Mouse (Mus musculus): ENCODE measurements around the gene Gse1. TPM values are rescaled to one million over a fixed set of nuclear protein-coding genes. Genes with fewer than 3 reads are reported as not detected.
A peak's percentile ranks its signal among the peaks of the same experiment; 100 is the strongest.

Gse1 gene
- polyA plus RNA-seq, 1 experiment from 2014 or later: 10.8 TPM

DNA sequence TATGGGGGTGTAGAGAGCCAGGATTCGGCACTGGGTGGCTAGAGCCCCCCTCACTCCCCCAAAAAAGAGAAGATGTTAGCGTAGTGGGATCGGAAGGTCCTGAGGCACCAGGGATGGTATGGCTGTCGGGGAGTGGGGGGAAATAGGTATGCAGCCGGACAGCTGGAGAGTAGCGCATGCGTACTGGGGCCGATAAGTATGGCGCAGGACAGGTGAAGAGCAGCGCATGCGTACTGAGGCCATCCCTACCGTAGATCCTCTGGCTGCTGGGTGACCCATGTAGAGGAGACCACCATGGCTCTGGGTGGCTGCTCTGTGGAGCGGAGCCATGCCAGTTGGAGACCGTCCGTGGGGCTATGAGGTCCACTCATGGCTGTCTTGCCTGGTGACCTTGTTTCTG, 268.2 kb downstream of the Gse1 start:
- Histone ChIP-seq H3K9ac (no peak overlapping the region), H3K4me1 (peaks cover 81% of the 10 kb centered on the region), H3K9me3 (no peaks in the 10 kb centered on the region), H3K27me3 (replicated peaks) (no peaks in the 10 kb centered on the region), H3K4me2 (no peak overlapping the region), H3K4me3 (replicated peaks) (no peak overlapping the region), H3K36me3 (no peaks in the 10 kb centered on the region), H3K27ac (no peak overlapping the region)
- ATAC-seq (ENCODE audit: insufficient read depth, low FRiP score, low read depth): no peak
- 99% methylated on average over 15 of the region's 15 CpGs for WGBS

DNA sequence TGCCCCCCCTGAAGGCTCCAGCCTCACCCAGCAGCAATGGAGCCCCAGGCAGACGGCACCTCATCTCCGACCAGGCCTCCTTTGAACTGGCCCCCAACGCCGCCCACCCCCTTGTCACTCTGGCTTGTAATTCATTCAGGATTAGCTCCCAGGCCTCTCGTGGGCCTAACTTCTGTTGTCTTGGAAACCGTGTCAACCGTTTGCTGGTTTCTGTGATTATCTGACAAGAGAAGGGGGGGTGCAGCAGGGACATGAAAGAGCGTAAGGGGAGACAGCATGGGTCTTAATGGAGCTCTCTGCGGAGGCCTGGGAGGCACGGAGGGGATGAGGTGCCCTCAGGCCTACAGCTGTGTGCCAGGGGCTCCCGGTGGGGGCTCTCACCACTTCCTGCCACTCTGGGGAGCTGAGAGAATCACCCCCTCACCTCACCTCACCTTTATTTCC, 269.3 kb downstream of the Gse1 start:
- H3K4me2 ChIP-seq: no peak overlapping the region
- no peak overlapping the region for H3K9ac ChIP-seq
- ATAC-seq (ENCODE audit: insufficient read depth, low FRiP score, low read depth): no peak
- H3K4me1 ChIP-seq: peaks cover 80% of the 10 kb centered on the region
- H3K27ac ChIP-seq: peak overlapping the region; percentile 80; the same call in 1 of the 2 replicates
- no peak overlapping the region for H3K4me3 ChIP-seq (replicated peaks)
- H3K9me3 ChIP-seq: no peaks in the 10 kb centered on the region
- H3K36me3 ChIP-seq: no peaks in the 10 kb centered on the region
- WGBS: 38% methylated on average over 11 of the region's 11 CpGs
- no peaks in the 10 kb centered on the region for H3K27me3 ChIP-seq (replicated peaks)

DNA sequence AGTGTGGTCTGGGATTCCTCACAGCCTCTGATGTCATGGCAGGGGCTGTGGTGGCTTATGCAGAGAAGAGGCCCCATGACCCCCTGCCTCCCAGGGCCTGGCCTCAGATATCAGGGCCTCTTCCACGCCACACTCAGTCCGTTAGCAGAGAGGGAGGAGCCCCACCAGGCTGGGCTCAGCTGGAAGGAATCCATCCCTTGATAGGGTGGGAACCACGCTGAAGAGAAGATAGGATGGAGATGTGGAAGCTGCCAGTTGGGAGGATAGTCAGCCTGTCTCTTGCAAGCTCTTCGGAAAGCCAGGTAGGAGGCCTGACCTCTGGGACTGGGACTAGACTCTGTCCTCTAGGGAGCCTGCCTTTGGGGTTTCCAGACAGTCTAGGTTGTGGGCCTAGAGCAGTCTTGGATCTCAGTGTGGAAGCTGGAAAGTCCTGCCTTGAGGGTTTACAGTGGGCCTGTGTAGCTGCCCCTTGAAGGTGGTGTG, 270.1 kb downstream of the Gse1 start:
- peak; percentile 47 for ATAC-seq (ENCODE audit: insufficient read depth, low FRiP score, low read depth)
- WGBS: 23% methylated on average over 4 of the region's 4 CpGs

DNA sequence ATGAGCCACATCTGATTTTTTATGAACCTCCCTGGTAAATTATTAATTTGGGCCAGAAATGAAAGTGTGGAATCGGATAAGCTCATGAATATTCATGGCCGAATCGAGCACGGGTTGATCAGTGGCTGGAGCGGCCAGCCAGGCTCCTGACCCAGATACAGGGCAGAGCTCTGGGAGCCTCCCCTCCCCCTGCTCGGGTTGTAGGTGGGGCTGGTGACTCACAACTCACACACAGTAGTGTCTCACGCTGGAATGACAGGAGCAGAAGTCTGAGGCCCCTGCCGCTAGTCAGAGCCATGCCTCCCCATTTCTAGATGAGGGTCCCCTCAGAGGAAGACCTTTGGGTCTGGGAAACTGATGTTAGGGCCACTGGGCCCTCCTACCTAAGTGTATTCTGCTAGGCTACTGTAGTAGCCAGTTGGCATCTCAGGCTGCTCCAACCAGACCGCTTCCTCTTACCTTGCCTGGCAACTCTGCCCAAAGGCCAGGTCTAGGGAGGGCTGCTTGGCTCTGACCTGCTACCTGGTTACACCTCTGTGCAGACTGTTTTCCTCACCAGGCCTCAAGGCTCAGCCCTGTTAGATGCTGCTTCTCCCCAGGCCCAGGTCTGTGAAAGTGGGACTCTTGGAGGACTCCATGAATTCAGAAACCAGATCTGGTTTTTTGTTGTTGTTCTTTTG, 270.8 kb downstream of the Gse1 start:
- H3K4me1 ChIP-seq: peaks cover 75% of the 10 kb centered on the region
- peak; percentile 87 for ATAC-seq (ENCODE audit: insufficient read depth, low FRiP score, low read depth)
- H3K9me3 ChIP-seq: no peaks in the 10 kb centered on the region
- 32% methylated on average over 9 of the region's 9 CpGs for whole genome bisulfite sequencing
- peak overlapping the region; percentile 8; the same call in 1 of the 2 replicates for H3K4me3 ChIP-seq (replicated peaks)
- H3K36me3 ChIP-seq: no peaks in the 10 kb centered on the region
- no peaks in the 10 kb centered on the region for H3K27me3 ChIP-seq (replicated peaks)
- H3K9ac ChIP-seq: no peak overlapping the region
- H3K27ac ChIP-seq: peak overlapping the region; percentile 80
- H3K4me2 ChIP-seq: peak overlapping the region; percentile 41

More for the DNA sequence above, 270.1 kb downstream of the Gse1 start:
- peak overlapping the region; percentile 41 for H3K4me2 ChIP-seq
- H3K4me1 ChIP-seq: peaks cover 79% of the 10 kb centered on the region
- H3K9ac ChIP-seq: no peak overlapping the region
- H3K36me3 ChIP-seq: no peaks in the 10 kb centered on the region
- peak overlapping the region; percentile 80 for H3K27ac ChIP-seq
- H3K9me3 ChIP-seq: no peaks in the 10 kb centered on the region
- H3K4me3 ChIP-seq (replicated peaks): peak overlapping the region; percentile 8; the same call in 1 of the 2 replicates
- H3K27me3 ChIP-seq (replicated peaks): no peaks in the 10 kb centered on the region

DNA sequence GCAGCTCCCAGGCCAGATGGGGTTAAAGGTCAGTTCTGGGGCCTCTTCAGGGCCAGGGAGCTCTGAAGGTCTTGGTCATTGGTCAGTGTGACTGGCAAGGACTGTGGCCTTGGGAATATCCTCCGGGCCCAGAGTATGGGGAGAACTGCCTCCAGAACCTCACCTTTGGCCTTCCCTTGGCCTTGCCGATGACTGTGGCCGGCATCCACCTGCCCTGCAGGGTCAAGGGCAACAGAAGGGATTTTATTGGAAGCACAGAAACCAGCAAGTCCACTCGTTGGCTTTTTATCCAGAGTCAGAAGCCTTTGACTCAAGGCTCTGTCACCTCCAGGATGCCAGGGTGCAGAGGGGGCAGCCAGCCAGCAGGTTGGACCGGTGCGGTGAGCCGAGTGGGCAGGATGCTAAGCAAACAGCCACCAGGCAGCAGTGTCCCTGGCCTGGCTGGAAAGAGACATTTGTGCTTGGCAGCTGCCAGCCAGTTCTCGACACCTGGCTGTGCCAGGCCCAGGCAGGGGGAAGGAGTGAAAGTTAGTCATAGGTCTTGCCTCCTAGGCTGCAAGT, 272.5 kb downstream of the Gse1 start:
- H3K9ac ChIP-seq: no peak overlapping the region
- H3K27me3 ChIP-seq (replicated peaks): no peaks in the 10 kb centered on the region
- H3K36me3 ChIP-seq: no peaks in the 10 kb centered on the region
- H3K4me2 ChIP-seq: no peak overlapping the region
- no peak overlapping the region for H3K4me3 ChIP-seq (replicated peaks)
- peaks cover 81% of the 10 kb centered on the region for H3K4me1 ChIP-seq
- peak overlapping the region; percentile 37; the same call in 1 of the 2 replicates for H3K27ac ChIP-seq
- 74% methylated on average over 8 of the region's 8 CpGs for whole genome bisulfite sequencing
- no peak for ATAC-seq (ENCODE audit: insufficient read depth, low FRiP score, low read depth)
- no peaks in the 10 kb centered on the region for H3K9me3 ChIP-seq

DNA sequence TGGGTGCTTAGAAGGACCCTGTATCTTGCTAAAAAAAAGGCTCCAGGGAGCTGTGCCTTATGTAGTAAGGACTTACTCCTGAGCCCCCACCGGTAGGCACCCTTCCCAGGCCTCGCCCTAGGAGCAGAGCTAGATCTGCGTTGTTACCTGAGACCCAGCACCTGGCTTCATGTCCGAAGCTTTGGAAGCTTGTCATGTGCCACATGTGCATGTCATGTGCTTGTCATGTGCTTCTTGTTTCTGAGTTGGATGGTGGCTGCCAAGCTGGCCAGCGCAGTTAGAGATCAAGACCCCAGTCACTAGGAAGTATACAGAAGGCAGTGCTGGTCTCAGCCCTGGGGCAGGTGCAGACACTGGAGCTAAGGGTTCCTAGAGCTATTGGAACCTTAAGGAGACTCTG, 273.2 kb downstream of the Gse1 start:
- no peak overlapping the region for H3K9ac ChIP-seq
- H3K9me3 ChIP-seq: no peaks in the 10 kb centered on the region
- peak overlapping the region; percentile 37; the same call in 1 of the 2 replicates for H3K27ac ChIP-seq
- 87% methylated on average over 5 of the region's 5 CpGs for WGBS
- no peaks in the 10 kb centered on the region for H3K27me3 ChIP-seq (replicated peaks)
- no peak overlapping the region for H3K4me3 ChIP-seq (replicated peaks)
- H3K36me3 ChIP-seq: no peaks in the 10 kb centered on the region
- H3K4me1 ChIP-seq: peaks cover 87% of the 10 kb centered on the region
- no peak overlapping the region for H3K4me2 ChIP-seq
- ATAC-seq (ENCODE audit: insufficient read depth, low FRiP score, low read depth): no peak

DNA sequence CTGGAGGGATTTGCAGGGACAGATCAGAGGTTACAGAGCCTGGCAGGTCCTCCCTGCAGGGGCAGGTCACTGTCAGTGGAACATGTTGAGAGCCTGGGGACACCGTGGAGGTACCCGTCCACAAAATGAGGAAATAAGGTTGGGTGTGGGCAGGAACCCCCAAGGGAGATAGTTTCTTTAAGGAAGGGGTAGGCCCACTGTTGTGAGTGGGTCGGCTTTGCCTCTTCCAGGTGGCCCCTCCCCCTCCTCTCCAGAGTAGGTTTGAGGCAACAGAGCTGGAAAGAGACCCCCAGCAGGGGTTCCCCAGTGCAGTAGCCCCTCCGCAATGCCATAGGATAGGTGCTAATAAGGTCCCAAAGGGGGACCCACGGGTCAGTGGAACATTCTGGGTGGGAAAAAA, 274.2 kb downstream of the Gse1 start:
- Histone ChIP-seq H3K4me1 (peaks cover 85% of the 10 kb centered on the region), H3K27ac (no peak overlapping the region)
- WGBS: 55% methylated on average over 5 of the region's 5 CpGs

DNA sequence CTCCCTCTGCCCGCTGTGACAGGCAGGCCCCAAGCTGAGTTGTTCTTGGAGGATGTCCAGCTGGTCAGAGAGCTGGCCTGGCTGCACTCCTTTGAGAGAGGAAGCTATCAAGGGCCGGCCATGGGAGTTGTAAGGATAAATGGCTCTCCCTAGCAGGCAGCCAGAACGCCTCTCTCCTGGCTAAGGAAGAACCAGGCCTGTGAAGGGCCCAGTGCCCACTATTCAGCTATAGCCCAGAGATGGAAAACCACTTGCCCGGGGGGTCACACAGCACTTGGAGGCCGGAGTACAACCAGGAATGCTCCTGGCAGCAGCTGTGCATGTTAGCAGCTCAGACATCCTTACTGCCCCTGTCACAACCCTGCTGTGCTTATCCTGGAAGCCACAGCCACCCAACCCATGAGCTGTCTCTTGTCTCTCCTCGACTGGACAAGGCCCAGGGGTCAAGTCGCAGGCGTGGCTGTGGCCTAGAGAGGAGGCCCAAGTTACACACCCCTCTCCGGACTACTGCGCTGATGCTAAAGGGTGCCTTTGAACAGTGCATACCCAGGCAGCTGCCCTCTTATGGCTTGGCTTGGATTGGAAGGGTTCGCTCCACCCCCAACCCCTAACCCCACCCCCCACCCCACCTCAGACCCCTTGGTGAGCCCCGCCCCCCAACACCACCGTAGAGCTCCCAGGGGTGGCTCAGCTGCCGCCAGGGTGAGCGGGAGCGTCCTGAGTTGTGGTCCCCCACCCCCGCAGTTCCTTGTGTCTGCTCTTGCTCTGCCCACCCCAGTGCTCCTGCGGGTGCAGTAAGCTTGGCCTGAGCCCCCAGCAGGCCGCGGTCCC, 276.2 kb downstream of the Gse1 start:
- Histone ChIP-seq H3K27me3 (replicated peaks) (no peaks in the 10 kb centered on the region), H3K4me2 (peak overlapping the region; percentile 38), H3K4me1 (peaks cover 84% of the 10 kb centered on the region), H3K9me3 (no peaks in the 10 kb centered on the region), H3K36me3 (no peaks in the 10 kb centered on the region), H3K9ac (no peak overlapping the region), H3K4me3 (replicated peaks) (no peak overlapping the region), H3K27ac (peak overlapping the region; percentile 68)
- 23% methylated on average over 20 of the region's 20 CpGs for WGBS
- ATAC-seq (ENCODE audit: insufficient read depth, low FRiP score, low read depth): peak; percentile 5; the same call in 1 of the 2 replicates

More for the DNA sequence above, 274.2 kb downstream of the Gse1 start:
- H3K4me3 ChIP-seq (replicated peaks): no peak overlapping the region
- no peak overlapping the region for H3K4me2 ChIP-seq
- no peaks in the 10 kb centered on the region for H3K27me3 ChIP-seq (replicated peaks)
- no peak overlapping the region for H3K9ac ChIP-seq
- no peaks in the 10 kb centered on the region for H3K36me3 ChIP-seq
- no peak for ATAC-seq (ENCODE audit: insufficient read depth, low FRiP score, low read depth)
- H3K9me3 ChIP-seq: no peaks in the 10 kb centered on the region

DNA sequence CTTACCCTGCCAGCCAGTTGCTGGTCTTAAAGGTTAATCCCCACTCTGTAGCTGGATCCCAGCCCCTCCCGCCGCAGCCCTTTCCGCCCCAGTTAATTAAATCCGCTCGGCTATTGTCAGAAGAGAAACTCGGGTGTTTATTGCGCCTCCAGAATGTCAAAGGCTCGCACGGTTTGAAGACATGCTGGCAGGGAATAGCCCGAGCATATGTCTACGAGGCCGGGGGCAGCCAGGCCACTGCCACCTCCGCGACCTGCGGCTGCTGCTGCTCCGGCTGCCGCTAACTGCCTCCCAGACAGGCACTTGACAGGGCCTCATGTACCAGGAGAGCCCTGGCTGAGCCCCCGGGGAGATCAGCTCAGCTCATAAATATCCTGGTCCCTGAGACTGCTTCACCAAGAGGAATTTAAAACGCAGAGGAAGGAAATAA, 276.8 kb downstream of the Gse1 start:
- no peak for ATAC-seq (ENCODE audit: insufficient read depth, low FRiP score, low read depth)
- Histone ChIP-seq H3K9me3 (no peaks in the 10 kb centered on the region), H3K27ac (peak overlapping the region; percentile 68), H3K27me3 (replicated peaks) (no peaks in the 10 kb centered on the region), H3K4me3 (replicated peaks) (no peak overlapping the region), H3K4me1 (peaks cover 87% of the 10 kb centered on the region), H3K9ac (no peak overlapping the region), H3K4me2 (peak overlapping the region; percentile 38), H3K36me3 (no peaks in the 10 kb centered on the region)
- 13% methylated on average over 19 of the region's 19 CpGs for WGBS

DNA sequence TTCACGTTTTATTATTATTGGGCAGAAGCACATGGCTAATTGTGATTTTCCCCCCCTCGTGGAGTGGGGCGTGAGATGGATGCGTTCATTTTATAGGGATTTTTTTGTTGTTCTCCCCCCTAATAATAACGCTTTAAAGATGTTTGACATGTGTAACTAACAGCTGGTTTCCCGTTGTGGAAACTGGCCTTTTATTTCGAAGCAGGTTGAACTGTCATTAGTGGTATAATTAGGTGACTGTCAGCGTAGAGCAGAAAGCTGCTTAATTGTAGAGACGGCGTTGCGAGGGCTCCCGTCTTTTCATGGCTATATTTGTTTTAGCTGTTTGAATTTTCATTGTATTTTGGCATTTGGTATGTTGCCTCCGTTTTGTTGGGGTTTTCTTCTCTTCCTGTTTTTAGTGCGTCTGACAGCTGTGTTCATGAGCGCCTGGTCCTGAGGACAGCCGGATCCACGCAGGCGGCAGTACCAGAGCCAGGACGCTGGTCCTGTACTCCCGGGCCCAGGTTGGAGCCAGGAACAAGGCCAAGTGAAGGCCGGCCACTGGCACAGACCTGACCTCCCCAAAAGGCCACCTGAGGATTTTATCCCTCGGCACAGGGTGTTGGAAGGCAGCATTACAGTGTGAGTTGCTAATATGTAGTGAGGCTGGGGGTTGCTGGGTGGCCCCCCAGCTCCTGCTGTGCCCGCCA, 277.5 kb downstream of the Gse1 start:
- Histone ChIP-seq H3K4me1 (peaks cover 85% of the 10 kb centered on the region), H3K9me3 (no peaks in the 10 kb centered on the region), H3K4me3 (replicated peaks) (no peak overlapping the region), H3K4me2 (peak overlapping the region; percentile 38), H3K36me3 (no peaks in the 10 kb centered on the region), H3K27me3 (replicated peaks) (no peaks in the 10 kb centered on the region), H3K27ac (no peak overlapping the region), H3K9ac (no peak overlapping the region)
- WGBS: 39% methylated on average over 23 of the region's 23 CpGs
- ATAC-seq (ENCODE audit: insufficient read depth, low FRiP score, low read depth): no peak

DNA sequence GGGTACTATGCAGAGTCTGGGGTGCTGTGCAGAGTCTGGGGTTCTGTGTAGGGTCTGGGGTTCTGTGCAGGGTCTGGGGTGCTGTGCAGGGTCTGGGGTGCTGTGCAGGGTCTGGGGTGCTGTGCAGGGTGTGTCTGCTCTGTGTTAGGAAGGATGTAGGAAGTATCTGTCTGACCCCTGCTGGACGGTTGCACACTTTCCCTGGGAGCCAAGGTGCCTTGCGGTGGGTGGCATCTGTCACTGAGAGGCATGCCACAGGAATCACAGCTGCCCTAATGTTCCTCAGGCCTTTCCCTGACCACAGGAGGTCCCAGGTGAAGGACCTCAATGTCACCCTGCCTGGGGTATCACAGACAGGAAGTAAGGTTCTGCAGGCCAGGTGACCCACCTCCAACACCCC, 278.3 kb downstream of the Gse1 start:
- Histone ChIP-seq H3K9ac (no peak overlapping the region), H3K36me3 (no peaks in the 10 kb centered on the region), H3K9me3 (no peaks in the 10 kb centered on the region), H3K4me1 (peaks cover 85% of the 10 kb centered on the region), H3K27ac (no peak overlapping the region), H3K27me3 (replicated peaks) (no peaks in the 10 kb centered on the region), H3K4me3 (replicated peaks) (no peak overlapping the region), H3K4me2 (no peak overlapping the region)
- 60% methylated on average over 2 of the region's 2 CpGs for WGBS
- ATAC-seq (ENCODE audit: insufficient read depth, low FRiP score, low read depth): no peak

Data from stomach, embryonic 15.5 days (tissue).